Mouse (Mus musculus) midbrain, postnatal 0 days (tissue): ENCODE data around the gene Slit3. TPM values are rescaled to one million over a fixed set of nuclear protein-coding genes. Genes with fewer than 3 reads are reported as not detected.

Experiments
- ATAC-seq: fragments of 200-750 bp; cut with Nextera tagmentation; 2 replicates; pipeline ENCODE4 v1.8.0; 2017; ENCODE audit warnings: moderate number of reproducible peaks, mild to moderate bottlenecking, moderate TSS enrichment, moderate library complexity; ENCODE audit not compliant: low FRiP score
- DNase-seq: peaks from one replicate; pipeline ENCODE4 v3.0.0-alpha.2; 2015; ENCODE audit warnings: low spot score
- H3K27ac ChIP-seq: fragments of 300-500 bp; sonication (generic); 2 replicates; pipeline ENCODE4 v1.5.1; 2014; ENCODE audit warnings: low read depth, mild to moderate bottlenecking, low read length, mixed read lengths
- H3K27me3 ChIP-seq: fragments of 300-500 bp; sonication (generic); 2 replicates; pipeline ENCODE4 v1.6.1; 2014; ENCODE audit warnings: low read length, control low read depth, mixed read lengths; ENCODE audit not compliant: insufficient read depth
- H3K36me3 ChIP-seq: fragments of 300-500 bp; sonication (generic); 2 replicates; pipeline ENCODE4 v1.6.1; 2014; ENCODE audit warnings: low read length, control low read depth, mixed read lengths; ENCODE audit not compliant: insufficient read depth
- H3K4me1 ChIP-seq: fragments of 300-500 bp; sonication (generic); 2 replicates; pipeline ENCODE4 v1.6.1; 2014; ENCODE audit warnings: mild to moderate bottlenecking, control low read depth, antibody characterized with exemption, low read length, mixed read lengths; ENCODE audit not compliant: insufficient read depth
- H3K4me2 ChIP-seq: fragments of 300-500 bp; sonication (generic); 2 replicates; pipeline ENCODE4 v1.6.1; 2014; ENCODE audit warnings: low read depth, mild to moderate bottlenecking, low read length, mixed read lengths; ENCODE audit not compliant: poor library complexity, severe bottlenecking
- H3K4me3 ChIP-seq: fragments of 300-500 bp; sonication (generic); 2 replicates; pipeline ENCODE4 v1.5.1; 2014; ENCODE audit warnings: low read depth, mild to moderate bottlenecking, low read length, moderate library complexity
- H3K9ac ChIP-seq: fragments of 300-500 bp; sonication (generic); replicated peaks from 2 replicates; pipeline ENCODE4 v1.6.1; 2014; ENCODE audit warnings: mild to moderate bottlenecking, low read length, moderate library complexity, mixed read lengths; ENCODE audit not compliant: poor library complexity, severe bottlenecking
- H3K9me3 ChIP-seq: fragments of 300-500 bp; sonication (generic); 2 replicates; pipeline ENCODE4 v1.6.1; 2016; ENCODE audit warnings: low read length, control low read depth
- CTCF ChIP-seq: IDR thresholded peaks from 2 replicates; pipeline ENCODE4 v1.5.1; 2016; ENCODE audit warnings: antibody characterized with exemption, mild to moderate bottlenecking
- WGBS: fragments of 180-500 bp; shearing (Covaris S2); extraction: QIAGEN DNeasy Blood & Tissue Kit; methylation state at CpG from one replicate; pipeline ENCODE4 v1.1.7; 2014; 5-methylcytosine and 5-hydroxymethylcytosine counted together
- polyA plus RNA-seq: library from polyadenylated mRNA; unstranded; fragments of >200 nt; fragmentation: Nextera tagmentation; extraction: Ambion mirVana; gene quantifications from 2 replicates; pipeline ENCODE4 v1.2.1, GENCODE M21; 2015
- total RNA-seq: library from RNA; depleted of rRNA; stranded (reverse); fragments of >200 nt; gene quantifications from 2 replicates; pipeline ENCODE4 v1.2.3, GENCODE M21; 2014

Gene Slit3
- total and polyA plus RNA-seq, 2 experiments from 2014 or later = 3.6 to 7.7 TPM

GRCm38 (mm10) chr11:35662945-35663344 is 541.9 kb downstream of the Slit3 start:
- H3K27ac ChIP-seq = no peak overlapping the region
- no peak overlapping the region for H3K4me3 ChIP-seq
- H3K36me3 ChIP-seq = no peaks in the 10 kb centered on the region
- H3K4me2 ChIP-seq = no peak overlapping the region
- H3K9me3 ChIP-seq = no peaks in the 10 kb centered on the region
- no peak overlapping the region for H3K9ac ChIP-seq
- 81% methylated on average over 3 of the region's 3 CpGs for WGBS
- no peak for TF ChIP-seq CTCF
- no peaks in the 10 kb centered on the region for H3K4me1 ChIP-seq
- DNase-seq (no peak), ATAC-seq (no peak)
- peaks cover 11% of the 10 kb centered on the region; the same call in 1 of the 2 replicates for H3K27me3 ChIP-seq

GRCm38 (mm10) chr11:35663661-35664060 is 542.6 kb downstream of the Slit3 start:
- Histone ChIP-seq H3K4me1 (no peaks in the 10 kb centered on the region), H3K27ac (no peak overlapping the region), H3K4me2 (no peak overlapping the region), H3K9me3 (no peaks in the 10 kb centered on the region), H3K4me3 (no peak overlapping the region), H3K27me3 (peaks cover 10% of the 10 kb centered on the region; the same call in 1 of the 2 replicates), H3K36me3 (no peaks in the 10 kb centered on the region), H3K9ac (no peak overlapping the region)
- WGBS = 42% methylated on average over 8 of the region's 8 CpGs
- ATAC-seq (no peak), DNase-seq (peak; percentile 64)
- TF ChIP-seq CTCF = no peak

GRCm38 (mm10) chr11:35664991-35665390 is 544.0 kb downstream of the Slit3 start:
- Histone ChIP-seq H3K27me3 (peaks cover 8% of the 10 kb centered on the region; the same call in 1 of the 2 replicates), H3K4me3 (no peak overlapping the region), H3K4me2 (no peak overlapping the region), H3K36me3 (no peaks in the 10 kb centered on the region), H3K4me1 (no peaks in the 10 kb centered on the region), H3K27ac (no peak overlapping the region), H3K9ac (no peak overlapping the region), H3K9me3 (no peaks in the 10 kb centered on the region)
- peak; percentile 82 for DNase-seq
- 39% methylated on average over 5 of the region's 5 CpGs for WGBS
- peak; percentile 94 for TF ChIP-seq CTCF
- peak; percentile 50; the same call in 1 of the 2 replicates for ATAC-seq

- H3K4me1 ChIP-seq = no peaks in the 10 kb centered on the region
- no peak overlapping the region for H3K4me2 ChIP-seq
- peak; percentile 72 for TF ChIP-seq CTCF
- H3K9me3 ChIP-seq = no peaks in the 10 kb centered on the region
- ATAC-seq (no peak), DNase-seq (no peak)
- no peak overlapping the region for H3K9ac ChIP-seq
- 0 out of 2 replicates have a peak, but pooled peaks cover 4% of the 10 kb centered on the region for H3K27me3 ChIP-seq
- no peak overlapping the region for H3K4me3 ChIP-seq
- H3K27ac ChIP-seq = no peak overlapping the region
- no peaks in the 10 kb centered on the region for H3K36me3 ChIP-seq
- WGBS = 53% methylated on average over 3 of the region's 3 CpGs
These were observed 546.4 kb downstream of the Slit3 start for GRCm38 (mm10) chr11:35667428-35667827.

- H3K27ac ChIP-seq = no peak overlapping the region
- 0 out of 2 replicates have a peak, but pooled peaks cover 4% of the 10 kb centered on the region for H3K27me3 ChIP-seq
- H3K9me3 ChIP-seq = no peaks in the 10 kb centered on the region
- TF ChIP-seq CTCF = no peak
- DNase-seq = peak; percentile 73
- H3K36me3 ChIP-seq = no peaks in the 10 kb centered on the region
- no peak overlapping the region for H3K9ac ChIP-seq
- H3K4me1 ChIP-seq = no peaks in the 10 kb centered on the region
- H3K4me2 ChIP-seq = no peak overlapping the region
- 42% methylated on average over 3 of the region's 3 CpGs for WGBS
- H3K4me3 ChIP-seq = no peak overlapping the region
- no peak for ATAC-seq
These were observed 547.1 kb downstream of the Slit3 start for GRCm38 (mm10) chr11:35668138-35668537.

- ATAC-seq (no peak; the same call in 1 of the 2 replicates), DNase-seq (peak; percentile 86)
- H3K27ac ChIP-seq = no peak overlapping the region
- no peaks in the 10 kb centered on the region for H3K36me3 ChIP-seq
- no peaks in the 10 kb centered on the region for H3K4me1 ChIP-seq
- no peak for TF ChIP-seq CTCF
- H3K9ac ChIP-seq = no peak overlapping the region
- H3K27me3 ChIP-seq = 0 out of 2 replicates have a peak, but pooled peaks cover 4% of the 10 kb centered on the region
- no peaks in the 10 kb centered on the region for H3K9me3 ChIP-seq
- 81% methylated on average over 1 of the region's 1 CpGs for WGBS
- no peak overlapping the region for H3K4me3 ChIP-seq
- no peak overlapping the region for H3K4me2 ChIP-seq
These were observed 547.7 kb downstream of the Slit3 start for GRCm38 (mm10) chr11:35668750-35669149.
